Mouse (Mus musculus): ENCODE results near the gene Helz. TPM values are rescaled to one million over a fixed set of nuclear protein-coding genes. Genes with fewer than 3 reads are reported as not detected.

The Helz gene
- total RNA-seq, 2 experiments from 2014 or later = 34.9 to 38.6 TPM

DNA sequence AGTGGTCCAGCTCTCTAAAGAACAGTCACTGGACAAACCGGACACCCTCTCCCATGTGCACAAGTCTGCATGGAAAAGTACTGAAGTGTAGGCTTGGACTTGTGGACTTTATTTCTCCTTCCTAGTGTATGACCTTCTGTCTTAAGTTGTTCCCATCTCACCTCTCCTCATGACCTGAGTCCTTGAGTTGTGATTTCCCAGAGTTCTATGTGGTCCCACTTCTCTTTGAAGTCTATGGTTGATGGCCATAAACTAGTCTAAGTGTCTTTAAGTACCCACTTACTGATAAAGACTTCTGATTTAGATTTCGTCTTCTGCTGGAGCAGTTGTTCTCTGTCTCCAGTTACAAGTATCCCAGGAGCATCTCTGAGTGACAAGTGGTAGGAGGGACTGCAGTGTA, 119.8 kb downstream of the Helz start:
- intact Hi-C loops (cut with DNase I) = no loop called here
- DNase-seq = no peak

- intact Hi-C loops (cut with DNase I) = no loop called here
- DNase-seq = no peak
Measured at GRCm38 (mm10) chr11:107668223-107668622, 120.5 kb downstream of the Helz start.

DNA sequence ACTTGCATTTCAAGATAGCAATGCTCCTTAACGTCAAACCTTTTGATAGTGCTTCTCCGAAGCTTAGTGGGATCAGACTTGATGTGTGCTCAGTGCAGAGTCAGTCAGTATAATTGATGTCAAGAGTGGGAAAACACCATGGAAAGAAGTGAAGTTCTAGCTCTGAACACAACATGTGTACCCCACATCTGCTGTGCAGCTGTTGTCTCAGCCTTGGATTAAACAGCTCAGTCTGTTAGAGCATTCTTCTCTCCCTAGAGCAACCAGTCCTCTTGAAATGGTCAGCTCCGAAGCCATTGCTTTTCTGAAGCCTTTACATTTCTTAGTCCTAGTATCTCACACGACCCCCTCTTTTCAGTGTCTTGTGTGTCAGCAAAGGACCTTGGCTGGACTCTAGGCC, 121.2 kb downstream of the Helz start:
- intact Hi-C loops (cut with DNase I) = no loop called here

GRCm38 (mm10) chr11:107674006-107674405, 126.3 kb downstream of the Helz start:
- intact Hi-C loops (cut with DNase I) = no loop called here
- DNase-seq = no peak

More for the DNA sequence above, 121.2 kb downstream of the Helz start:
- DNase-seq = no peak

DNA sequence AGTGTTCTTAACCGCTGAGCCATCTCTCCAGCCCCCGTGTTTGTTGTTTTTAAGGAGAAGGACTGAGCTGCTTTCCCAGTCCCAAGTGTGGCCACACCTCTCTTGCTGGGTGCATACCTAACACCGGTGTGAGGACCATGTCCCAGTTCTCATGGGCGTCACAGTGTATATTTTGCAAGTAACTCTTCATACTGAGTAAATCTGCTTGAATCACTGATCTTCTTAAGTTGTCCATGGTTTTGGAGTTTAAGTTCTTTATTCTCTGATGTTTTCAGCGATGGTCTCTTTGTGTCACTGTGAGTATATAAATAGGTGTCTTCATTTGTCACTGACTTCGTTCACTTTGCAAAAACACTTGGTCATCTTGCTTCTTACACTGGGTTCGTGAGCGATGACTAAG, 126.9 kb downstream of the Helz start:
- DNase-seq = no peak
- intact Hi-C loops (cut with DNase I) = no loop called here

DNA sequence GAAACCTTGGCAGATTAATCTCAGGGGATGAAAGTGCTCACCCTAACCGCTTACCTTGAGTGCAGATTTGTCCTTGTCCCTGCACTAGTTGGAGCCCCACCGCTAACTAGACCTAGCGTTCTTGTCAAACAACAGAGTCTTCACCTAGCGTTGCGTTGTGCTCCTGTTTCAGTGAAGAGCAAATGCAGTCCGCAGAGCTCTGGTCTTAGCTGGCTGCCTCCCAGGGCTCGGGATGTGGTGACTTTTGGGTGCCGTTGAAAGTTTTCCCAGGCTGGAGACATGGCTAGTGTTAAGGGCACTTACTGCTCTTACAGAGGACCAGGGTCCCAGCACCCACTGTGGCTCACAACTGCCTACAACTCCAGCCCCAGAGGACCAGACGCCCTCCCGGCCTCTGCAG, 127.5 kb downstream of the Helz start:
- intact Hi-C loops (cut with DNase I) = no loop called here
- no peak for DNase-seq

DNA sequence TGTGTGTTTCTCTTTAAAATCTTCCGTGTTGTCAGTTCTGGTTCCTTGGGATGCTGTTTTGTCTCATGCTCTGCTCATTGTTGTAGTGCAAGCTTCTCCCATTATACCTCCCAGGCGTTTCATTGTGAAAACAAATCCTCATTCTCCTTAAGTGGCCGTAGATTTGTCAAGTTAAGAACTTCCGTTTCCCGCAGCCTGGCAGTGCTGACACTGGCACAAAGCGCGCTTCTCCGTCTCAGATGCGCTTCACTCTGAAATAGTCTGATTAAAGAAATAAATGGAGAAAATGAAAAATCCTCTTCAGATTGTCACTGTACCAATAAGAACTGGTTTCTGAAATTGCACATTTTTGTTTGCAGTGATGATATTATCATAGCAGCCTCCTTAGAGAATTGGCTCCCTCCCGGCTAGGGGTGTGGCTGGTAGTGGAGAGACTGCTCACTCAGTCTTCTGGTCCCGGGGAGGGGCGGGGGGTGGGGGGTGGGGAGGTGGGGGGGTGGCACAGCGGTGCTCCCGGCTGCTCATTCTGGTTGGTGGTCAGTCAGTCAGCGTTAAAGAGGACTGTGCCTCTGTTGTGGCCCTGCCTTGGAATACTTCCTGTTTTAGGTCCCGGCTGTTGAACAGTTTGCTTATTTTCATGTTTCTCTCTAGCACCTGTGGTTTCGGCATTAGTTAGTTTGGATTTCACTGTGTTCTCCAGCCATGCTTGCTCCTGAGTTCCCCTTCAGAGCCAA, 128.6 kb downstream of the Helz start:
- intact Hi-C loops (cut with DNase I) = no loop called here
- DNase-seq = no peak

- intact Hi-C loops (cut with DNase I) = no loop called here
Measured at GRCm38 (mm10) chr11:107682694-107683355, 135.1 kb downstream of the Helz start.

GRCm38 (mm10) chr11:107683544-107684465, 136.1 kb downstream of the Helz start:
- intact Hi-C loops (cut with DNase I) = no loop called here

More at GRCm38 (mm10) chr11:107682694-107683355, 135.1 kb downstream of the Helz start:
- no peak for DNase-seq

GRCm38 (mm10) chr11:107686290-107686689, 138.6 kb downstream of the Helz start:
- DNase-seq = no peak
- intact Hi-C loops (cut with DNase I) = no loop called here

More at GRCm38 (mm10) chr11:107683544-107684465, 136.1 kb downstream of the Helz start:
- DNase-seq = peak; percentile 18

DNA sequence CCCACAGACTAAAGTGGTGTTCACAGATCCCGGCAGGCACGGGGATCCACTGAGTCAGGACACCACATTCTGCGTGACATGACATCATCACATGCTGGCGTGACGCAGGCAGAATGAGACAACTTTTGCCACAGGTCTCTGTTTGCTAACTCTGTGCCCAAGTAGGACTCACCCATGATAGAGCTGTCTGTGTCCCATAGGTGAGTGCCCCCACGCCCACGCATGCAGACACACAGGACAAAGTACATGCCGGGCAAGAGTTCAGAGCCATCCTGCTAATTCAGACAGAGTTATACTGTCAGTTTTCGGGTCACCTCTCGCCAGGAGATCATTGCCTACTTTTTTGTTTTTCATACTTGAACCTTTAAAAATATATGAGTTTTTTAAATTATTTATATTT, 140.8 kb downstream of the Helz start:
- no peak for DNase-seq
- intact Hi-C loops (cut with DNase I) = no loop called here

DNA sequence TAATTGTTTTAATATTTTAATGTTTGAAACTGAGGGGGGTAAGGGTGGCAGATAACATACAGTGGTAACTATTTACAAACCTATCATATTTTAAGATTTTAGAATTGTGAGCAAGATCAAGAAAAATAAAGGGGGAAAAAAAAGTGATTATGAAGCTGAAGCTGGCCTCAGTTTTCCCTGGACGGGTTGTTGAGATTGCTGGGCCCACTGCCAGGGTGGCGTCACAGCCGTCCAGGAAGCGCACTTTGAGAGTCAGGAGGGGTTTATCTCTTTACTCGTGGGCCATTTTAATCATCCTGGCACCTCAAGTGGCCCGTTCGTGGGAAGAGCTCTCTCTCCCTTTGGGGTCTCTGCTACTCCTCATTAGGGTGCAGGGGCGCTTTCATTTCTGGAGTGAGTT, 143.8 kb downstream of the Helz start:
- DNase-seq = peak; percentile 26
- intact Hi-C loops (cut with DNase I) = no loop called here

- intact Hi-C loops (cut with DNase I) = no loop called here
- no peak for DNase-seq
Measured at GRCm38 (mm10) chr11:107693338-107693737, 145.6 kb downstream of the Helz start.

DNA sequence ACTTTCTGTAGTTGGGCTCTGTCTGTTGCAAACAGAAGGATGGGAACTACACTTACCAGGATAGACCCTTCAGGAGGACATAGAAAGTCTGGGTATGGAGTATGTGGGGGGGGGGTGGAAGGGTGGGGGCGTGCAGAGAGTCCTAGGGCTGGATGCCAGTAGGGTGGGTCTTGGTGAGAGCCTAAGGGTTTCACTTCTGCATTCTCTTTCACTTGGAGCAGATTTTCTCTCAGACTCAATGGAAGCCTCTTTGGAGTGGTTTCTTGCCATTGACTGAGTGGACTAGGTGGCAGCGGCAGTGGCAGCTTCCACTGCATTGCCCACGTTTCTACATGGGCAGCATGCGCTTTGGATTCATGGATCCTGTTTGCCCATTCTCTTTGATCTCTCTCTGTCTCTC, 152.2 kb downstream of the Helz start:
- intact Hi-C loops (cut with DNase I) = no loop called here
- DNase-seq = no peak

DNA sequence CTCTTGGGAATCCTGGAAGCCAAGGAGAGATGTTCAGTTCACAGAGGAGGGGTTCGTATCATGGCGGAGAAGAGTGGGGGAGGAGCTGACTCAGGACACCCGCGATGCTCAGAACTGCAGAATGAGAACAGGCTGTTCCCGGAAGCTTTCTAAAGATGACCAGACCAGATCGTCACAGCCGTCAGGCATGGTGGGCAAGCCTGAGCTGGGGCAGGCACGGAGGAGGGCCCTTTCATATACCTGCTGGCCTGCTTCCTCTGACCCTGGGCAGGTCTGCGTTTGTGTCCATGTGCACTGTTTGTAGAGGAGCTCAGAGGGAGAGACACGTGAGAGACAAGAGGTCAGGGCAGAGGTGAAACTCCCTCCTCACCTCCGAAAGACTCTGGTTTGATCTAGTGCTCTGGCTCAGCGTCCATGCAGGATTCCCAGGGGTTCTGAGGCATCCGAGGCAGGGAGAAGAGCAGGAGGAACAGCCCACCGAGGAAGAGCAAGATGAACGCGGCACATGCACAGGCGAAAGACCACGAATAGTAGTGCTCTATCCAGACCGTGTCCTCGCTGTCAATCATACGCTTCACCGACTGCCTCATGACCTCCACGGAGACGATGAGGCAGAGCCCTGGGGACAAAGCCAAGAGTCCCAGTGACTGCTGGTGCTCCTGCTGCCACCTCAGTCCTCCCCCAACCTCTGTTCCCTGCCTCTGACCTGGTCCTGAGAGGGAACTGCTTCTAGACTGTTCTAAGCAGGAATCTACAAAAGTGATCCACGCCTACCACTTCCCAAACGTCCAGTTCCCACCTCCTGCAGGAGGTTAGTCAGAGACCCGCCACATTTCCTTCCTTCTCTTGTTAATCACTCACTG, 155.8 kb downstream of the Helz start:
- intact Hi-C loops (cut with DNase I) = no loop called here
- peak; percentile 13 for DNase-seq

GRCm38 (mm10) chr11:107705060-107705459, 157.3 kb downstream of the Helz start:
- no peak for DNase-seq
- intact Hi-C loops (cut with DNase I) = no loop called here

DNA sequence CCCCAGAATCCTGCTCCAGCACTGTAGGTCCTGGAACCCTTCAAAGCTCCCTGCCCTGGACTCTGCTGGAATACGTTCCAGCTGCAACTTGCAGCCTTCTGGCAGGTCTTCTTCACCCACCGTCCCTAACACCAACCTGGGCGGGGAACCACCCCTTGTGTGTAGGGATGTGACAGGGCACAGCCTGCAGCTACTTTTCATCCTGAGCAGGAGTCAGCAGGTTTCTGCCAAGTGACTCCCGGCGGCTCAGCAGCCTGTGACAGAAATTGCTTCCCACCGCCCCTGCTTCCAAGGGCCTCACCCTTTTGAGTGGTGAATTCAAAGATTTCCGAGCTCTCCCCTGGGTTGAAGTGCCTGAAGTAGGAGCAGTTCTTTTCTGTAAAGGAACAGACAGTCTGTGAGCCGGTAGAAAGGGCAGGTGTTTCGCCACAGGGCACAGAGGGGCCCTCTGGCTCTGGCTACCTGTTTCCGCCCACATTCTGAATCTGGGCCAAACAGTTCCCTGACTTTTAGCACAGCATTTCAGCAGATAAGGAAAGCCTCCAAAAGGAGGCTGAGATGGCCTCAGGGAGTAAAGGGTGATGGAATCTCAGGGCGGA, 157.8 kb downstream of the Helz start:
- no peak for DNase-seq
- intact Hi-C loops (cut with DNase I) = no loop called here

DNA sequence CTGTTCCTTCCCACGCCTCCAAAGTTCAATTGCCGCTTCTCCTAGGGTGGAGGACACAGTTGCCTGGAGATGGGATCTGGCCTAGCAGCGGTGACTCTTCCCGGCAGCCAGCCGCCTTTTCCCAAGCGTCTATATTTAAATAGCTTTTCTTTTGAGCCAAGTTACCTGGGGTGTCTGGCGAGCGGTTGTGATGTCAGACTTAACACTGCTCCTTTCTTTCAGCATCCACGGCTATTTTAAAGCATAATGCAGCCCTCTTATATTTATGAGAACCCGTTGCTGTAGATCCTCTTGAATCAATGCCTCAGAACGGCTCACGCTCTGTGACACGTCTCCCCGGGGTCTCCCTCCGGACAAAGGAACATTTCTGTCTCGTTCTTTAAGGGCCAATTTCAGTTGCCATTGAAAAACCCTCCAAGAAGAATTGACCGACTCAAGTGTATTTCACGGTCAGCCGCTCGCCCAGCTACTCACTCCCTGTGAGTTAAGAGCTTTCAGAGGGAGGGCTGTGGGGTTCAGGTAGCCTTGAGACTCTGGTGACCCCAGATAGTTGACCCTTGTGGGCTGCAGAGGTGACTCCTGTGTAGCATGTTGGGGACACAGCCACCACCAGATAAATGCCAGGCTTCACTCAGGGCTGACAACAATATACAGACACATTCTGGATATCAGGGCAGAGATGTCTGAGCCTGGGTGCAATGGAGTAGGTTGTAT, 160.3 kb downstream of the Helz start:
- intact Hi-C loops (cut with DNase I) = no loop called here
- peak; percentile 54 for DNase-seq

- intact Hi-C loops (cut with DNase I) = no loop called here
- DNase-seq = no peak
Measured at GRCm38 (mm10) chr11:107710379-107710778, 162.6 kb downstream of the Helz start.

Data from left cerebral cortex, postnatal 4 days (tissue).